Mouse (Mus musculus): Measurements from ENCODE around the gene Actl11. TPM values are rescaled to one million over a fixed set of nuclear protein-coding genes. Genes with fewer than 3 reads are reported as not detected.

Gene Actl11
- polyA plus RNA-seq, 1 experiment: not detected

- 5% methylated on average over 44 of the region's 44 CpGs for WGBS
- 0 out of 2 replicates have a peak overlapping the region, but pooled peaks have one; percentile 3 for H3K27ac ChIP-seq (ENCODE audit: insufficient read depth, low read length)
- peak; percentile 94 to 96 for DNase-seq
- no peaks in the 10 kb centered on the region for H3K27me3 ChIP-seq (ENCODE audit: control insufficient read depth, insufficient read depth, low read length)
- TF ChIP-seq POLR2A (IDR thresholded peaks at IDR 0.05; ENCODE audit: borderline replicate concordance, insufficient read depth, low read length) (peak; percentile 44; the same call in 1 of the 2 replicates), CTCF (IDR thresholded peaks at IDR 0.05; ENCODE audit: borderline replicate concordance, insufficient read depth, low read depth, low read length) (peak; percentile 84)
- H3K4me3 ChIP-seq (replicated peaks; ENCODE audit: insufficient read depth, low read depth, low read length): peak overlapping the region; percentile 53
- H3K4me1 ChIP-seq (ENCODE audit: control insufficient read depth, insufficient read depth, low read length): peaks cover 9% of the 10 kb centered on the region; the same call in 1 of the 2 replicates
Observed at GRCm38 (mm10) chr9:107900840-107901626, 27.2 kb upstream of the Actl11 start.

GRCm38 (mm10) chr9:107901627-107901914 lies 26.7 kb upstream of the Actl11 start:
- DNase-seq: no peak
- TF ChIP-seq CTCF (IDR thresholded peaks at IDR 0.05; ENCODE audit: borderline replicate concordance, insufficient read depth, low read depth, low read length): no peak
- no peak for TF ChIP-seq POLR2A (IDR thresholded peaks at IDR 0.05; ENCODE audit: borderline replicate concordance, insufficient read depth, low read length)
- H3K4me3 ChIP-seq (replicated peaks; ENCODE audit: insufficient read depth, low read depth, low read length): peak overlapping the region; percentile 53
- H3K27me3 ChIP-seq (ENCODE audit: control insufficient read depth, insufficient read depth, low read length): no peaks in the 10 kb centered on the region
- 8% methylated on average over 17 of the region's 17 CpGs for WGBS
- peaks cover 9% of the 10 kb centered on the region; the same call in 1 of the 2 replicates for H3K4me1 ChIP-seq (ENCODE audit: control insufficient read depth, insufficient read depth, low read length)
- no peak overlapping the region for H3K27ac ChIP-seq (ENCODE audit: insufficient read depth, low read length)

- no peaks in the 10 kb centered on the region for H3K27me3 ChIP-seq (ENCODE audit: control insufficient read depth, insufficient read depth, low read length)
- peak; percentile 80 to 89 for DNase-seq
- no peak overlapping the region for H3K27ac ChIP-seq (ENCODE audit: insufficient read depth, low read length)
- peaks cover 9% of the 10 kb centered on the region; the same call in 1 of the 2 replicates for H3K4me1 ChIP-seq (ENCODE audit: control insufficient read depth, insufficient read depth, low read length)
- TF ChIP-seq POLR2A (IDR thresholded peaks at IDR 0.05; ENCODE audit: borderline replicate concordance, insufficient read depth, low read length) (no peak), CTCF (IDR thresholded peaks at IDR 0.05; ENCODE audit: borderline replicate concordance, insufficient read depth, low read depth, low read length) (peak; percentile 90)
- WGBS: 0% methylated on average over 4 of the region's 4 CpGs
- H3K4me3 ChIP-seq (replicated peaks; ENCODE audit: insufficient read depth, low read depth, low read length): no peak overlapping the region
Observed at GRCm38 (mm10) chr9:107904726-107905125, 23.5 kb upstream of the Actl11 start.

GRCm38 (mm10) chr9:107906252-107906966 lies 21.9 kb upstream of the Actl11 start, which contains the start of gene Mst1r:
Gene Mst1r, plus strand, starts transcription at chr9:107906873.
- Histone ChIP-seq H3K27me3 (ENCODE audit: control insufficient read depth, insufficient read depth, low read length) (no peaks in the 10 kb centered on the region), H3K4me1 (ENCODE audit: control insufficient read depth, insufficient read depth, low read length) (0 out of 2 replicates have a peak, but pooled peaks cover 3% of the 10 kb centered on the region), H3K4me3 (replicated peaks; ENCODE audit: insufficient read depth, low read depth, low read length) (no peak within 1 kb of the TSS), H3K27ac (ENCODE audit: insufficient read depth, low read length) (no peak within 1 kb of the TSS)
- 30% methylated on average over 19 of the region's 19 CpGs for WGBS
- no peak for TF ChIP-seq POLR2A (IDR thresholded peaks at IDR 0.05; ENCODE audit: borderline replicate concordance, insufficient read depth, low read length)
- no peak for DNase-seq

- TF ChIP-seq POLR2A (IDR thresholded peaks at IDR 0.05; ENCODE audit: borderline replicate concordance, insufficient read depth, low read length) (no peak), CTCF (IDR thresholded peaks at IDR 0.05; ENCODE audit: borderline replicate concordance, insufficient read depth, low read depth, low read length) (no peak)
- H3K4me1 ChIP-seq (ENCODE audit: control insufficient read depth, insufficient read depth, low read length): no peaks in the 10 kb centered on the region
- H3K4me3 ChIP-seq (replicated peaks; ENCODE audit: insufficient read depth, low read depth, low read length): no peak overlapping the region
- H3K27ac ChIP-seq (ENCODE audit: insufficient read depth, low read length): no peak overlapping the region
- no peak for DNase-seq
- H3K27me3 ChIP-seq (ENCODE audit: control insufficient read depth, insufficient read depth, low read length): no peaks in the 10 kb centered on the region
- WGBS: 51% methylated on average over 31 of the region's 31 CpGs
Observed at GRCm38 (mm10) chr9:107906967-107907800, 21.1 kb upstream of the Actl11 start.

GRCm38 (mm10) chr9:107907801-107908120 lies 20.5 kb upstream of the Actl11 start:
- TF ChIP-seq CTCF (IDR thresholded peaks at IDR 0.05; ENCODE audit: borderline replicate concordance, insufficient read depth, low read depth, low read length): no peak
- Histone ChIP-seq H3K27ac (ENCODE audit: insufficient read depth, low read length) (no peak overlapping the region), H3K4me3 (replicated peaks; ENCODE audit: insufficient read depth, low read depth, low read length) (no peak overlapping the region), H3K4me1 (ENCODE audit: control insufficient read depth, insufficient read depth, low read length) (no peaks in the 10 kb centered on the region), H3K27me3 (ENCODE audit: control insufficient read depth, insufficient read depth, low read length) (no peaks in the 10 kb centered on the region)
- WGBS: 71% methylated on average over 14 of the region's 14 CpGs
- DNase-seq: no peak

- H3K27ac ChIP-seq (ENCODE audit: insufficient read depth, low read length): no peak overlapping the region
- DNase-seq: no peak
- WGBS: 43% methylated on average over 18 of the region's 18 CpGs
- no peak for TF ChIP-seq POLR2A (IDR thresholded peaks at IDR 0.05; ENCODE audit: borderline replicate concordance, insufficient read depth, low read length)
- H3K4me1 ChIP-seq (ENCODE audit: control insufficient read depth, insufficient read depth, low read length): no peaks in the 10 kb centered on the region
- H3K4me3 ChIP-seq (replicated peaks; ENCODE audit: insufficient read depth, low read depth, low read length): no peak overlapping the region
- no peaks in the 10 kb centered on the region for H3K27me3 ChIP-seq (ENCODE audit: control insufficient read depth, insufficient read depth, low read length)
Observed at GRCm38 (mm10) chr9:107908410-107909158, 19.7 kb upstream of the Actl11 start.
